Mouse (Mus musculus): ENCODE measurements around the gene Klhdc4. TPM values are rescaled to one million over a fixed set of nuclear protein-coding genes. Genes with fewer than 3 reads are reported as not detected.
A peak's percentile ranks its signal among the peaks of the same experiment; 100 is the strongest.

Klhdc4 gene
- polyA plus RNA-seq, 1 experiment from 2014 or later = 39.5 TPM

GRCm38 (mm10) chr8:121850821-121851470, 21.6 kb upstream of the Klhdc4 start:
- DNase-seq (ENCODE audit: low read depth, low spot score) (peak; percentile 90), ATAC-seq (peak; percentile 54)
- CTCF ChIA-PET = interaction anchor here (0.7 to 6.1 kb wide), 22 partner anchors 10 to 509 kb away, joined by 3 to 111 read pairs (median 11); partner anchors contain the start of genes Slc7a5 and Trhr2
- POLR2A ChIA-PET = interaction anchor here (0.9 to 2.9 kb wide), 5 partner anchors 23 to 80 kb away, joined by 3 to 15 read pairs (median 4); partner anchors contain the start of gene Slc7a5
- in situ Hi-C loops (cut with MboI; ENCODE audit: low pct_unique_long_range_greater_than_20kb) = loop anchor here (5.0 kb wide), 1 partner anchor 56 kb away; the partner anchor contains the start of gene Slc7a5
- H3K27me3 ChIP-seq = no peaks in the 10 kb centered on the region
- peak; percentile 99 for TF ChIP-seq CTCF (IDR thresholded peaks at IDR 0.05)

GRCm38 (mm10) chr8:121850436-121850820, 21.1 kb upstream of the Klhdc4 start:
- ATAC-seq (no peak), DNase-seq (ENCODE audit: low read depth, low spot score) (no peak)
- no peaks in the 10 kb centered on the region for H3K27me3 ChIP-seq
- CTCF ChIA-PET = interaction anchor here (0.7 to 6.1 kb wide), 24 partner anchors 9 to 510 kb away, joined by 3 to 111 read pairs (median 9); partner anchors contain the start of genes Slc7a5 and Trhr2
- POLR2A ChIA-PET = interaction anchor here (0.6 to 2.9 kb wide), 5 partner anchors 21 to 60 kb away, joined by 3 to 15 read pairs (median 4); partner anchors contain the start of gene Slc7a5
- in situ Hi-C loops (cut with MboI; ENCODE audit: low pct_unique_long_range_greater_than_20kb) = loop anchor here (5.0 kb wide), 1 partner anchor 57 kb away; the partner anchor contains the start of gene Slc7a5
- TF ChIP-seq CTCF (IDR thresholded peaks at IDR 0.05) = no peak

- TF ChIP-seq CTCF (IDR thresholded peaks at IDR 0.05) = peak; percentile 95
- H3K27me3 ChIP-seq = no peaks in the 10 kb centered on the region
- DNase-seq (ENCODE audit: low read depth, low spot score) (no peak), ATAC-seq (no peak)
- POLR2A ChIA-PET = interaction anchor here (0.6 to 2.9 kb wide), 6 partner anchors 21 to 79 kb away, joined by 3 to 15 read pairs (median 4); partner anchors contain the start of gene Slc7a5
- in situ Hi-C loops (cut with MboI; ENCODE audit: low pct_unique_long_range_greater_than_20kb) = loop anchor here (5.0 kb wide), 1 partner anchor 57 kb away; the partner anchor contains the start of gene Slc7a5
- CTCF ChIA-PET = interaction anchor here (1.0 to 6.1 kb wide), 20 partner anchors 9 to 510 kb away, joined by 3 to 111 read pairs (median 12); partner anchors contain the start of genes Slc7a5 and Trhr2
These were observed 20.6 kb upstream of the Klhdc4 start for GRCm38 (mm10) chr8:121850018-121850417.

GRCm38 (mm10) chr8:121849303-121849702, 19.9 kb upstream of the Klhdc4 start:
- no peak for TF ChIP-seq CTCF (IDR thresholded peaks at IDR 0.05)
- no peaks in the 10 kb centered on the region for H3K27me3 ChIP-seq
- CTCF ChIA-PET = interaction anchor here (0.9 to 6.1 kb wide), 14 partner anchors 8 to 112 kb away, joined by 3 to 111 read pairs (median 16); partner anchors contain the start of gene Slc7a5
- ATAC-seq (no peak), DNase-seq (ENCODE audit: low read depth, low spot score) (no peak)
- in situ Hi-C loops (cut with MboI; ENCODE audit: low pct_unique_long_range_greater_than_20kb) = loop anchor here (10.0 kb wide), 1 partner anchor 135 kb away; no protein-coding TSS in a partner anchor
- POLR2A ChIA-PET = interaction anchor here (2.9 kb wide), 1 partner anchor 58 kb away, joined by 15 read pairs; the partner anchor contains the start of gene Slc7a5

- ATAC-seq (no peak), DNase-seq (ENCODE audit: low read depth, low spot score) (no peak)
- POLR2A ChIA-PET = interaction anchor here (1.1 kb wide), 1 partner anchor 28 kb away, joined by 3 read pairs; no protein-coding TSS in a partner anchor
- H3K27me3 ChIP-seq = no peaks in the 10 kb centered on the region
- in situ Hi-C loops (cut with MboI; ENCODE audit: low pct_unique_long_range_greater_than_20kb) = loop anchor here (10.0 kb wide), 1 partner anchor 134 kb away; no protein-coding TSS in a partner anchor
- CTCF ChIA-PET = interaction anchor here (0.9 to 1.9 kb wide), 2 partner anchors 17 to 18 kb away, joined by 3 to 6 read pairs; no protein-coding TSS in a partner anchor
- no peak for TF ChIP-seq CTCF (IDR thresholded peaks at IDR 0.05)
These were observed 19.1 kb upstream of the Klhdc4 start for GRCm38 (mm10) chr8:121848495-121848894.

GRCm38 (mm10) chr8:121847987-121848386, 18.6 kb upstream of the Klhdc4 start:
- TF ChIP-seq CTCF (IDR thresholded peaks at IDR 0.05) = no peak
- DNase-seq (ENCODE audit: low read depth, low spot score) = no peak
- POLR2A ChIA-PET = interaction anchor here (0.7 to 1.1 kb wide), 3 partner anchors 29 to 1390 kb away, joined by 3 to 4 read pairs (median 3); no protein-coding TSS in a partner anchor
- no peak for ATAC-seq
- H3K27me3 ChIP-seq = no peaks in the 10 kb centered on the region
- in situ Hi-C loops (cut with MboI; ENCODE audit: low pct_unique_long_range_greater_than_20kb) = loop anchor here (10.0 kb wide), 1 partner anchor 133 kb away; no protein-coding TSS in a partner anchor
- CTCF ChIA-PET = interaction anchor here (0.9 to 1.9 kb wide), 2 partner anchors 16 to 18 kb away, joined by 3 to 6 read pairs; no protein-coding TSS in a partner anchor

GRCm38 (mm10) chr8:121847261-121847822, 18.0 kb upstream of the Klhdc4 start:
- in situ Hi-C loops (cut with MboI; ENCODE audit: low pct_unique_long_range_greater_than_20kb) = loop anchor here (10.0 kb wide), 1 partner anchor 133 kb away; no protein-coding TSS in a partner anchor
- ChIA-PET CTCF (interaction anchor here (1.9 kb wide), 1 partner anchor 16 kb away, joined by 6 read pairs; no protein-coding TSS in a partner anchor), POLR2A (interaction anchor here (0.7 kb wide), 2 partner anchors 339 to 1390 kb away, joined by 3 to 4 read pairs; no protein-coding TSS in a partner anchor)
- no peaks in the 10 kb centered on the region for H3K27me3 ChIP-seq
- DNase-seq (ENCODE audit: low read depth, low spot score) = no peak
- no peak for TF ChIP-seq CTCF (IDR thresholded peaks at IDR 0.05)
- ATAC-seq = no peak

- DNase-seq (ENCODE audit: low read depth, low spot score) (no peak), ATAC-seq (no peak)
- no peaks in the 10 kb centered on the region for H3K27me3 ChIP-seq
- ChIA-PET CTCF (interaction anchor here (1.9 kb wide), 1 partner anchor 15 kb away, joined by 6 read pairs; no protein-coding TSS in a partner anchor), POLR2A (no interaction called here)
- in situ Hi-C loops (cut with MboI; ENCODE audit: low pct_unique_long_range_greater_than_20kb) = loop anchor here (10.0 kb wide), 1 partner anchor 132 kb away; no protein-coding TSS in a partner anchor
- no peak for TF ChIP-seq CTCF (IDR thresholded peaks at IDR 0.05)
These were observed 17.4 kb upstream of the Klhdc4 start for GRCm38 (mm10) chr8:121846815-121847214.

- no peak for ATAC-seq
- in situ Hi-C loops (cut with MboI; ENCODE audit: low pct_unique_long_range_greater_than_20kb) = loop anchor here (10.0 kb wide), 1 partner anchor 130 kb away; no protein-coding TSS in a partner anchor
- POLR2A ChIA-PET = no interaction called here
These were observed 15.4 kb upstream of the Klhdc4 start for GRCm38 (mm10) chr8:121844765-121845164.

More at GRCm38 (mm10) chr8:121844765-121845164, 15.4 kb upstream of the Klhdc4 start:
- H3K27me3 ChIP-seq = no peaks in the 10 kb centered on the region
- no peak for TF ChIP-seq CTCF (IDR thresholded peaks at IDR 0.05)
- DNase-seq (ENCODE audit: low read depth, low spot score) = no peak
- CTCF ChIA-PET = interaction anchor here (1.2 kb wide), 1 partner anchor 13 kb away, joined by 3 read pairs; no protein-coding TSS in a partner anchor
